Comparison of ENCODE assay signal across 8 mouse cellular contexts in genomic region chr7:120327220-120328073, GRCm38 (mm10). TPM values are rescaled to one million over a fixed set of nuclear protein-coding genes. Genes with fewer than 3 reads are reported as not detected.
DNase-seq lines count a peak whose midpoint lies in the region; ATAC-seq lines count a peak whose summit lies in the region.

No protein-coding gene starts in this region.

- no peak overlapping the region for H3K27ac ChIP-seq in forebrain, embryonic 12.5 days
- no peak overlapping the region for H3K27ac ChIP-seq in hindbrain, embryonic 16.5 days (ENCODE audit: low read depth, low read length)
- no peak overlapping the region for H3K27ac ChIP-seq in stomach, embryonic 14.5 days (ENCODE audit: low read length)

- WGBS in forebrain, embryonic 12.5 days, result 13% methylated on average over 22 of the region's 22 CpGs
- WGBS in hindbrain, embryonic 16.5 days, result 22% methylated on average over 22 of the region's 22 CpGs
- WGBS in stomach, embryonic 14.5 days, result 13% methylated on average over 22 of the region's 22 CpGs

- H3K4me1 ChIP-seq in forebrain, embryonic 12.5 days, result peaks cover 8% of the 10 kb centered on the region
- H3K4me1 ChIP-seq in hindbrain, embryonic 16.5 days (ENCODE audit: control insufficient read depth, insufficient read depth, low read depth, low read length), result peaks cover 3% of the 10 kb centered on the region
- H3K4me1 ChIP-seq in stomach, embryonic 14.5 days (ENCODE audit: control insufficient read depth, insufficient read depth, low read length), result no peaks in the 10 kb centered on the region

- H3K9me3 ChIP-seq in forebrain, embryonic 12.5 days, result no peaks in the 10 kb centered on the region
- no peaks in the 10 kb centered on the region for H3K9me3 ChIP-seq in hindbrain, embryonic 16.5 days (ENCODE audit: control insufficient read depth, low read length)
- H3K9me3 ChIP-seq in stomach, embryonic 14.5 days (ENCODE audit: control insufficient read depth, low read depth, low read length), result no peaks in the 10 kb centered on the region

- H3K36me3 ChIP-seq in forebrain, embryonic 12.5 days (replicated peaks), result no peaks in the 10 kb centered on the region
- no peaks in the 10 kb centered on the region for H3K36me3 ChIP-seq in hindbrain, embryonic 16.5 days (ENCODE audit: control insufficient read depth, insufficient read depth, low read length)
- H3K36me3 ChIP-seq in stomach, embryonic 14.5 days (ENCODE audit: control insufficient read depth, insufficient read depth, low read length), result no peaks in the 10 kb centered on the region

- peaks cover 13% of the 10 kb centered on the region for H3K27me3 ChIP-seq in forebrain, embryonic 12.5 days
- H3K27me3 ChIP-seq in hindbrain, embryonic 16.5 days (replicated peaks; ENCODE audit: control insufficient read depth, insufficient read depth, low read length), result no peaks in the 10 kb centered on the region
- H3K27me3 ChIP-seq in stomach, embryonic 14.5 days (ENCODE audit: control insufficient read depth, insufficient read depth, low read length), result no peaks in the 10 kb centered on the region

- peak; percentile 58 for ATAC-seq in forebrain, embryonic 12.5 days (ENCODE audit: low FRiP score)
- ATAC-seq in hindbrain, embryonic 16.5 days, result peak; percentile 76
- 0 out of 2 replicates have a peak, but pooled peaks have one; percentile 18 for ATAC-seq in stomach, embryonic 14.5 days (ENCODE audit: insufficient number of reproducible peaks, insufficient read depth, low FRiP score, low read depth)

- intact Hi-C loops in gastrocnemius, postnatal 36 days (cut with DNase I), result loop anchor here (10.0 kb wide), 1 partner anchor 233 kb away; the partner anchor contains the start of gene Dnah3

- peak overlapping the region; percentile 55 for H3K4me2 ChIP-seq in forebrain, embryonic 12.5 days
- peak overlapping the region; percentile 75 for H3K4me2 ChIP-seq in hindbrain, embryonic 16.5 days (ENCODE audit: low read length)
- peak overlapping the region; percentile 35 for H3K4me2 ChIP-seq in stomach, embryonic 14.5 days (replicated peaks; ENCODE audit: low read depth, low read length)

- no peak overlapping the region for H3K9ac ChIP-seq in forebrain, embryonic 12.5 days
- no peak overlapping the region for H3K9ac ChIP-seq in hindbrain, embryonic 16.5 days (ENCODE audit: low read depth, low read length)
- H3K9ac ChIP-seq in stomach, embryonic 14.5 days (replicated peaks; ENCODE audit: low read depth, low read length), result no peak overlapping the region

- peak overlapping the region; percentile 20 for H3K4me3 ChIP-seq in forebrain, embryonic 12.5 days (replicated peaks)
- peak overlapping the region; percentile 33 for H3K4me3 ChIP-seq in hindbrain, embryonic 16.5 days (ENCODE audit: low read length)
- H3K4me3 ChIP-seq in stomach, embryonic 14.5 days (ENCODE audit: low read depth, low read length), result 0 out of 2 replicates have a peak overlapping the region, but pooled peaks have one; percentile 9

- DNase-seq in 3T3-L1 (ENCODE audit: low read depth, low spot score), result peak; percentile 1
- DNase-seq in brain, adult 2 months (ENCODE audit: low read depth, low spot score), result peak; percentile 65
- DNase-seq in layer of hippocampus, postnatal 36 days, result peak; percentile 9 to 35
- peak; percentile 60 for DNase-seq in lung, postnatal 36 days
- DNase-seq in gastrocnemius, postnatal 36 days, result no peak

RNA-seq across cellular contexts. Expression of gene Abca15, which starts 1.0 kb away (rescaled TPM):
- polyA plus RNA-seq in forebrain, embryonic 12.5 days (2016; fragmentation: Nextera tagmentation; extraction: Ambion mirVana), result not detected in 2 replicates
- polyA plus RNA-seq in hindbrain, embryonic 16.5 days (2015; fragmentation: Nextera tagmentation; extraction: Ambion mirVana), result not detected in 2 replicates
- total RNA-seq in layer of hippocampus, postnatal 36 days (2021), result not detected
- not detected in 2 replicates for polyA plus RNA-seq in stomach, embryonic 14.5 days (2014; fragmentation: Nextera tagmentation; extraction: Ambion mirVana)
- total RNA-seq in gastrocnemius, postnatal 36 days (2021), result not detected

Comparison
In these comparisons a context has a peak if more than half of its experiments do, and no peak if none do; other contexts are left out.
1. DNase-seq: peak in 3T3-L1 (single experiment), brain, adult 2 months (single experiment), layer of hippocampus, postnatal 36 days (2 of 2) and lung, postnatal 36 days (single experiment); none in gastrocnemius, postnatal 36 days (0 of 2).
2. ATAC-seq: peak in every context shown above with its lines; median percentile 76 in hindbrain, embryonic 16.5 days; 58 in forebrain, embryonic 12.5 days; 18 in stomach, embryonic 14.5 days.
3. Peak in every context shown above with its lines, with median percentiles within 50 percentile points of each other: H3K4me2 ChIP-seq and H3K4me3 ChIP-seq.